Mouse (Mus musculus): ENCODE data around the gene Egfl8. TPM values are rescaled to one million over a fixed set of nuclear protein-coding genes. Genes with fewer than 3 reads are reported as not detected.

The Egfl8 gene
- polyA plus RNA-seq, 1 experiment = 0.16 TPM

- TF ChIP-seq POLR2A (IDR thresholded peaks at IDR 0.05; ENCODE audit: insufficient read length, low read depth) (peak; percentile 50), CEBPB (IDR thresholded peaks at IDR 0.05; ENCODE audit: insufficient read depth, poor library complexity, severe bottlenecking) (no peak), POLR2AphosphoS2 (IDR thresholded peaks at IDR 0.05; ENCODE audit: insufficient read length, low read depth) (peak; percentile 96), SRF (IDR thresholded peaks at IDR 0.05; ENCODE audit: control insufficient read depth, insufficient read length, low read depth) (peak; percentile 53), TCF12 (IDR thresholded peaks at IDR 0.05; ENCODE audit: insufficient read depth, poor library complexity, severe bottlenecking) (no peak), REST (IDR thresholded peaks at IDR 0.05; ENCODE audit: insufficient read depth, insufficient read length) (no peak), E2F4 (IDR thresholded peaks at IDR 0.05; ENCODE audit: insufficient read depth) (no peak), USF1 (IDR thresholded peaks at IDR 0.05; ENCODE audit: low read depth) (peak; percentile 97), MYOG (IDR thresholded peaks at IDR 0.05; ENCODE audit: control insufficient read depth in 1 of 3, insufficient read depth in 1 of 3, insufficient read length in 2 of 3, low read depth in 2 of 3) (peak in 1 of 3 experiments; percentile 36), MYOD1 (IDR thresholded peaks at IDR 0.05; ENCODE audit: control insufficient read depth in 1 of 3, insufficient read length in 2 of 3, low read depth in 2 of 3) (no peak)
These were observed 31.4 kb upstream of the Egfl8 start, which contains the start of gene Atf6b for GRCm38 (mm10) chr17:34646906-34647787. Atf6b (plus strand) TSS chr17:34647146.

DNA sequence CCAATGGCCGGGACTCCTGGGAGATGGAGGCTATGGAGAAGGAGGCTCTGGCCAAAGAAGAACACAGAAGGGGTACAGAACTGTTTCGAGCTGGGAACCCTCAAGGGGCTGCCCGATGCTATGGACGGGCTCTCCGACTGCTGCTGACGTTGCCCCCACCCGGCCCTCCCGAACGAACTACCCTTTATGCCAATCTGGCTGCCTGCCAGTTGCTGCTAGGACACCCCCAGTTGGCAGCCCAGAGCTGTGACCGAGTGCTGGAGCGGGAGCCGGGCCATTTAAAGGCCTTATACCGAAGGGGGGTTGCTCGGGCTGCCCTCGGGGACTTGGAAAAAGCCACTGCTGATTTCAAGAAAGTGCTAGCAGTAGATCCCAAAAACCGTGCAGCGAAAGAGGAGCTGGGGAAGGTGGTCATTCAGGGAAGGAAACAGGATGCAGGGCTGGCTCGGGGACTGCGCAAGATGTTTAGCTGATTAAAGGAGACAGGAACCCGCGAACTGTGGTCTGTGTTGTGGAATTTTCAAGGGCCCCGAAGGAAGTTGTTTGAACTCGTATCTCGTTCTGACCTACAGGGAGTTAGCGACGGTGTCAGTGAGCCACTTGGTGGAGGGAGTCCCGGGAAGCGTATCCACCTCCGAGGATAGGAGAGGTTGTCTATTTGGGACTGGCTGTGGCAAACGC, 30.2 kb upstream of the Egfl8 start:
- H3K4me2 ChIP-seq (ENCODE audit: low read depth) = peak overlapping the region; percentile 69
- H3ac ChIP-seq (ENCODE audit: control insufficient read depth, insufficient read length) = no peak overlapping the region
- H3K36me3 ChIP-seq (ENCODE audit: control insufficient read depth, insufficient read depth) = no peaks in the 10 kb centered on the region
- peak overlapping the region; percentile 28 for H3K4me3 ChIP-seq
- peaks cover 9% of the 10 kb centered on the region for H3K79me2 ChIP-seq (ENCODE audit: control insufficient read depth, insufficient read depth)
- H3K27me3 ChIP-seq (ENCODE audit: control insufficient read depth, insufficient read depth, insufficient read length) = no peaks in the 10 kb centered on the region
- TF ChIP-seq MAX (IDR thresholded peaks at IDR 0.05; ENCODE audit: low read depth) (no peak), MYOD1 (IDR thresholded peaks at IDR 0.05; ENCODE audit: control insufficient read depth in 1 of 3, insufficient read length in 2 of 3, low read depth in 2 of 3) (no peak), REST (IDR thresholded peaks at IDR 0.05; ENCODE audit: insufficient read depth, insufficient read length) (no peak), TCF3 (IDR thresholded peaks at IDR 0.05; ENCODE audit: insufficient read length, low read depth) (no peak), MYOG (IDR thresholded peaks at IDR 0.05; ENCODE audit: control insufficient read depth in 1 of 3, insufficient read depth in 1 of 3, insufficient read length in 2 of 3, low read depth in 2 of 3) (no peak), POLR2AphosphoS2 (IDR thresholded peaks at IDR 0.05; ENCODE audit: insufficient read length, low read depth) (no peak), CEBPB (IDR thresholded peaks at IDR 0.05; ENCODE audit: insufficient read depth, poor library complexity, severe bottlenecking) (no peak), POLR2A (IDR thresholded peaks at IDR 0.05; ENCODE audit: insufficient read length, low read depth) (no peak), E2F4 (IDR thresholded peaks at IDR 0.05; ENCODE audit: insufficient read depth) (no peak), TCF12 (IDR thresholded peaks at IDR 0.05; ENCODE audit: insufficient read depth, poor library complexity, severe bottlenecking) (no peak), SRF (IDR thresholded peaks at IDR 0.05; ENCODE audit: control insufficient read depth, insufficient read length, low read depth) (no peak), USF1 (IDR thresholded peaks at IDR 0.05; ENCODE audit: low read depth) (no peak)

More at GRCm38 (mm10) chr17:34646906-34647787, 31.4 kb upstream of the Egfl8 start, which contains the start of gene Atf6b:
- peak within 1 kb of the TSS; percentile 39 for H3ac ChIP-seq (ENCODE audit: control insufficient read depth, insufficient read length)
- H3K27me3 ChIP-seq (ENCODE audit: control insufficient read depth, insufficient read depth, insufficient read length) = no peaks in the 10 kb centered on the region
- H3K4me3 ChIP-seq = peak within 1 kb of the TSS; percentile 44
- H3K36me3 ChIP-seq (ENCODE audit: control insufficient read depth, insufficient read depth) = peaks cover 3% of the 10 kb centered on the region
- peak within 1 kb of the TSS; percentile 77 for H3K4me2 ChIP-seq (ENCODE audit: low read depth)
- peaks cover 9% of the 10 kb centered on the region for H3K79me2 ChIP-seq (ENCODE audit: control insufficient read depth, insufficient read depth)

DNA sequence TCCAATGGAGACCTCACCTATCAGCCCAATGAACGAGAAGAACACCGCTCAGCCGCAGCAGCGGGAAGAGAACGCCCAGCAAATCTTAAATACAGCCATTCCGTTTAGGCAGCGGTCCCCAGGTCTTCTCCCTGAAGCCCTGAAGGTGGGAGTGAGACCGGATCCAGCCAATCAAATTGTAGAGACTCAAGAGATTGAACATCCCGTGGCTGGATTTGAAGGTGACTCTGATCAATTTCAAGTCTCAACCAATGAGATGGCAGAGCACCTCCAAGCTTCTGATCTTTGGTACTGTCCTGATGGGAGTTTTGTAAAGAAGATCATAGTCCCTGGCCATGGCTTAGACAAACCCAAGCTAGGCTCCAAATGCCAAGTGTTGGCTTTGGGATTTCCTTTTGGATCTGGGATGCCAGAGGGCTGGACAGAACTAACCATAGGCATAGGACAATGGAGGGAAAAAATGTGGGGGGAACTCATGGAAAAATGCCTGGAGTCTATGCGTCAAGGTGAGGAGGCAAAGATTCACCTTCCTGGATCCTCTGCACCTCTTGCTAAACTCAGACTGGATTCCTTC, 29.6 kb upstream of the Egfl8 start:
- H3K79me2 ChIP-seq (ENCODE audit: control insufficient read depth, insufficient read depth) = peaks cover 9% of the 10 kb centered on the region
- no peak overlapping the region for H3ac ChIP-seq (ENCODE audit: control insufficient read depth, insufficient read length)
- no peaks in the 10 kb centered on the region for H3K36me3 ChIP-seq (ENCODE audit: control insufficient read depth, insufficient read depth)
- no peak for TF ChIP-seq SRF (IDR thresholded peaks at IDR 0.05; ENCODE audit: control insufficient read depth, insufficient read length, low read depth)
- TF ChIP-seq MYOG (IDR thresholded peaks at IDR 0.05; ENCODE audit: control insufficient read depth in 1 of 3, insufficient read depth in 1 of 3, insufficient read length in 2 of 3, low read depth in 2 of 3) = no peak
- no peak for TF ChIP-seq MAX (IDR thresholded peaks at IDR 0.05; ENCODE audit: low read depth)
- TF ChIP-seq MYOD1 (IDR thresholded peaks at IDR 0.05; ENCODE audit: control insufficient read depth in 1 of 3, insufficient read length in 2 of 3, low read depth in 2 of 3) = no peak
- no peak for TF ChIP-seq CEBPB (IDR thresholded peaks at IDR 0.05; ENCODE audit: insufficient read depth, poor library complexity, severe bottlenecking)
- TF ChIP-seq TCF12 (IDR thresholded peaks at IDR 0.05; ENCODE audit: insufficient read depth, poor library complexity, severe bottlenecking) = no peak
- no peak for TF ChIP-seq TCF3 (IDR thresholded peaks at IDR 0.05; ENCODE audit: insufficient read length, low read depth)
- TF ChIP-seq POLR2A (IDR thresholded peaks at IDR 0.05; ENCODE audit: insufficient read length, low read depth) = no peak
- no peak for TF ChIP-seq REST (IDR thresholded peaks at IDR 0.05; ENCODE audit: insufficient read depth, insufficient read length)
- TF ChIP-seq POLR2AphosphoS2 (IDR thresholded peaks at IDR 0.05; ENCODE audit: insufficient read length, low read depth) = no peak
- no peak for TF ChIP-seq E2F4 (IDR thresholded peaks at IDR 0.05; ENCODE audit: insufficient read depth)
- TF ChIP-seq USF1 (IDR thresholded peaks at IDR 0.05; ENCODE audit: low read depth) = no peak
- peak overlapping the region; percentile 69 for H3K4me2 ChIP-seq (ENCODE audit: low read depth)
- H3K27me3 ChIP-seq (ENCODE audit: control insufficient read depth, insufficient read depth, insufficient read length) = no peaks in the 10 kb centered on the region
- H3K4me3 ChIP-seq = peak overlapping the region; percentile 28

- H3K36me3 ChIP-seq (ENCODE audit: control insufficient read depth, insufficient read depth) = no peaks in the 10 kb centered on the region
- no peaks in the 10 kb centered on the region for H3K27me3 ChIP-seq (ENCODE audit: control insufficient read depth, insufficient read depth, insufficient read length)
- H3K79me2 ChIP-seq (ENCODE audit: control insufficient read depth, insufficient read depth) = peaks cover 9% of the 10 kb centered on the region
- H3K4me2 ChIP-seq (ENCODE audit: low read depth) = peak within 1 kb of the TSS; percentile 69
- peak; percentile 57 for TF ChIP-seq POLR2AphosphoS2 (IDR thresholded peaks at IDR 0.05; ENCODE audit: insufficient read length, low read depth)
- TF ChIP-seq MYOG (IDR thresholded peaks at IDR 0.05; ENCODE audit: control insufficient read depth in 1 of 3, insufficient read depth in 1 of 3, insufficient read length in 2 of 3, low read depth in 2 of 3) = peak in 1 of 3 experiments; percentile 41
- TF ChIP-seq MYOD1 (IDR thresholded peaks at IDR 0.05; ENCODE audit: control insufficient read depth in 1 of 3, insufficient read length in 2 of 3, low read depth in 2 of 3) = peak in 2 of 3 experiments; percentile 2 to 25
- no peak for TF ChIP-seq MAX (IDR thresholded peaks at IDR 0.05; ENCODE audit: low read depth)
- TF ChIP-seq SRF (IDR thresholded peaks at IDR 0.05; ENCODE audit: control insufficient read depth, insufficient read length, low read depth) = no peak
- TF ChIP-seq E2F4 (IDR thresholded peaks at IDR 0.05; ENCODE audit: insufficient read depth) = no peak
- TF ChIP-seq USF1 (IDR thresholded peaks at IDR 0.05; ENCODE audit: low read depth) = no peak
- TF ChIP-seq TCF3 (IDR thresholded peaks at IDR 0.05; ENCODE audit: insufficient read length, low read depth) = no peak
- no peak for TF ChIP-seq REST (IDR thresholded peaks at IDR 0.05; ENCODE audit: insufficient read depth, insufficient read length)
- TF ChIP-seq CEBPB (IDR thresholded peaks at IDR 0.05; ENCODE audit: insufficient read depth, poor library complexity, severe bottlenecking) = no peak
- TF ChIP-seq POLR2A (IDR thresholded peaks at IDR 0.05; ENCODE audit: insufficient read length, low read depth) = peak; percentile 74
- TF ChIP-seq TCF12 (IDR thresholded peaks at IDR 0.05; ENCODE audit: insufficient read depth, poor library complexity, severe bottlenecking) = no peak
- no peak within 1 kb of the TSS for H3ac ChIP-seq (ENCODE audit: control insufficient read depth, insufficient read length)
- peak within 1 kb of the TSS; percentile 28 for H3K4me3 ChIP-seq
These were observed 28.8 kb upstream of the Egfl8 start, which contains the start of gene Fkbpl for GRCm38 (mm10) chr17:34644608-34645007. Fkbpl (plus strand) TSS chr17:34644764.

Data from myocyte (in vitro differentiated cells).